Mouse (Mus musculus) heart, embryonic 11.5 days (tissue): ENCODE measurements around the gene Irx4. TPM values are rescaled to one million over a fixed set of nuclear protein-coding genes. Genes with fewer than 3 reads are reported as not detected.

Experiments
- ATAC-seq: fragments of 200-750 bp; cut with Nextera tagmentation; replicated peaks from 2 replicates; pipeline ENCODE4 v1.8.0; 2017; ENCODE audit warnings: moderate library complexity; ENCODE audit not compliant: insufficient number of reproducible peaks, low FRiP score, low TSS enrichment
- H3K27ac ChIP-seq: fragments of 300-500 bp; sonication (generic); 2 replicates; pipeline ENCODE4 v1.5.1; 2014; ENCODE audit warnings: mild to moderate bottlenecking, low read depth, low read length
- H3K27me3 ChIP-seq: fragments of 300-500 bp; sonication (generic); 2 replicates; pipeline ENCODE4 v1.6.1; 2014; ENCODE audit warnings: mild to moderate bottlenecking, low read length, mixed read lengths; ENCODE audit not compliant: control insufficient read depth, insufficient read depth
- H3K36me3 ChIP-seq: fragments of 300-500 bp; sonication (generic); 2 replicates; pipeline ENCODE4 v1.6.1; 2014; ENCODE audit warnings: mild to moderate bottlenecking, low read length, moderate library complexity, mixed read lengths; ENCODE audit not compliant: control insufficient read depth, insufficient read depth
- H3K4me1 ChIP-seq: fragments of 300-500 bp; sonication (generic); 2 replicates; pipeline ENCODE4 v1.6.1; 2014; ENCODE audit warnings: low read length; ENCODE audit not compliant: control insufficient read depth, insufficient read depth
- H3K4me2 ChIP-seq: fragments of 300-500 bp; sonication (generic); 2 replicates; pipeline ENCODE4 v1.6.1; 2014; ENCODE audit warnings: mild to moderate bottlenecking, moderate library complexity
- H3K4me3 ChIP-seq: fragments of 300-500 bp; sonication (generic); 2 replicates; pipeline ENCODE4 v1.5.1; 2014; ENCODE audit warnings: low read depth, low read length
- H3K9ac ChIP-seq: fragments of 300-500 bp; sonication (generic); 2 replicates; pipeline ENCODE4 v1.6.1; 2014; ENCODE audit warnings: mild to moderate bottlenecking, low read depth, low read length, moderate library complexity
- H3K9me3 ChIP-seq: fragments of 300-500 bp; sonication (generic); replicated peaks from 2 replicates; pipeline ENCODE4 v1.6.1; 2016; ENCODE audit warnings: low read length; ENCODE audit not compliant: control insufficient read depth
- WGBS: fragments of 180-500 bp; shearing (Covaris S2); extraction: QIAGEN DNeasy Blood & Tissue Kit; methylation state at CpG from one replicate; pipeline ENCODE4 v1.1.7; 2014; ENCODE audit not compliant: insufficient replicate concordance; 5-methylcytosine and 5-hydroxymethylcytosine counted together
- polyA plus RNA-seq: library from polyadenylated mRNA; unstranded; fragments of >200 nt; fragmentation: Nextera tagmentation; extraction: Ambion mirVana; gene quantifications from 2 replicates; pipeline ENCODE4 v1.2.1, GENCODE M21; 2014

The Irx4 gene
- polyA plus RNA-seq, 1 experiment from 2014 or later = 39.2 TPM

GRCm38 (mm10) chr13:73299322-73299721, 39.0 kb downstream of the Irx4 start:
- Histone ChIP-seq H3K27ac (peak overlapping the region; percentile 79), H3K4me2 (peak overlapping the region; percentile 22; the same call in 1 of the 2 replicates), H3K4me1 (peaks cover 27% of the 10 kb centered on the region), H3K9me3 (no peaks in the 10 kb centered on the region), H3K9ac (no peak overlapping the region; the same call in none of the 2 replicates), H3K4me3 (no peak overlapping the region), H3K36me3 (no peaks in the 10 kb centered on the region), H3K27me3 (no peaks in the 10 kb centered on the region)
- peak; percentile 22 for ATAC-seq
- WGBS = 59% methylated on average over 5 of the region's 5 CpGs

GRCm38 (mm10) chr13:73304729-73305128, 44.5 kb downstream of the Irx4 start:
- Histone ChIP-seq H3K27ac (peak overlapping the region; percentile 85), H3K27me3 (peaks cover 5% of the 10 kb centered on the region; the same call in 1 of the 2 replicates), H3K9me3 (no peaks in the 10 kb centered on the region), H3K9ac (no peak overlapping the region), H3K4me2 (no peak overlapping the region), H3K4me3 (no peak overlapping the region), H3K4me1 (peaks cover 31% of the 10 kb centered on the region), H3K36me3 (no peaks in the 10 kb centered on the region)
- WGBS = 29% methylated on average over 6 of the region's 6 CpGs
- peak; percentile 43; the same call in 1 of the 2 replicates for ATAC-seq

GRCm38 (mm10) chr13:73305398-73306084, 45.3 kb downstream of the Irx4 start:
- Histone ChIP-seq H3K4me1 (peaks cover 30% of the 10 kb centered on the region), H3K27me3 (peaks cover 5% of the 10 kb centered on the region; the same call in 1 of the 2 replicates), H3K27ac (peak overlapping the region; percentile 85; the same call in 1 of the 2 replicates), H3K36me3 (no peaks in the 10 kb centered on the region), H3K4me2 (no peak overlapping the region), H3K9me3 (no peaks in the 10 kb centered on the region), H3K9ac (peak overlapping the region; percentile 34; the same call in 1 of the 2 replicates), H3K4me3 (no peak overlapping the region)
- no peak for ATAC-seq
- 50% methylated on average over 8 of the region's 8 CpGs for WGBS

- peak overlapping the region; percentile 85 for H3K27ac ChIP-seq
- H3K36me3 ChIP-seq = no peaks in the 10 kb centered on the region
- H3K4me3 ChIP-seq = no peak overlapping the region
- H3K9ac ChIP-seq = no peak overlapping the region; the same call in 1 of the 2 replicates
- WGBS = 48% methylated on average over 4 of the region's 4 CpGs
- ATAC-seq = no peak
- no peaks in the 10 kb centered on the region for H3K9me3 ChIP-seq
- peaks cover 5% of the 10 kb centered on the region; the same call in 1 of the 2 replicates for H3K27me3 ChIP-seq
- H3K4me1 ChIP-seq = peaks cover 29% of the 10 kb centered on the region
- H3K4me2 ChIP-seq = no peak overlapping the region
Measured at GRCm38 (mm10) chr13:73306085-73306410, 45.8 kb downstream of the Irx4 start.

- no peak for ATAC-seq
- Histone ChIP-seq H3K9me3 (no peaks in the 10 kb centered on the region), H3K27ac (peak overlapping the region; percentile 85; the same call in 1 of the 2 replicates), H3K27me3 (peaks cover 5% of the 10 kb centered on the region; the same call in 1 of the 2 replicates), H3K4me3 (no peak overlapping the region), H3K9ac (no peak overlapping the region; the same call in 1 of the 2 replicates), H3K4me1 (peaks cover 29% of the 10 kb centered on the region), H3K36me3 (no peaks in the 10 kb centered on the region), H3K4me2 (no peak overlapping the region)
- WGBS = 63% methylated on average over 4 of the region's 4 CpGs
Measured at GRCm38 (mm10) chr13:73306430-73306829, 46.2 kb downstream of the Irx4 start.

GRCm38 (mm10) chr13:73310183-73310929, 50.1 kb downstream of the Irx4 start:
- Histone ChIP-seq H3K4me3 (no peak overlapping the region), H3K27ac (no peak overlapping the region), H3K9ac (no peak overlapping the region), H3K36me3 (no peaks in the 10 kb centered on the region), H3K4me1 (peaks cover 17% of the 10 kb centered on the region; the same call in 1 of the 2 replicates), H3K4me2 (no peak overlapping the region), H3K9me3 (no peaks in the 10 kb centered on the region), H3K27me3 (peaks cover 8% of the 10 kb centered on the region; the same call in 1 of the 2 replicates)
- WGBS = 23% methylated on average over 8 of the region's 8 CpGs
- peak; percentile 63; the same call in 1 of the 2 replicates for ATAC-seq

Other genes starting within 250 kb of the Irx4 start
- gene Mrpl36, start 68.0 kb downstream of the Irx4 start, polyA plus RNA-seq = 155 and 170 TPM in 2 replicates
- 545 and 546 TPM in 2 replicates for gene Ndufs6, start 68.1 kb downstream of the Irx4 start, polyA plus RNA-seq
- gene Lpcat1, start 206.7 kb downstream of the Irx4 start, polyA plus RNA-seq = 26.0 and 26.6 TPM in 2 replicates